Mouse (Mus musculus) liver, embryonic 16.5 days (tissue): ENCODE measurements around the gene Sh2d1b2. TPM values are rescaled to one million over a fixed set of nuclear protein-coding genes. Genes with fewer than 3 reads are reported as not detected.

ENCODE experiments used
- ATAC-seq: fragments of 200-750 bp; cut with Nextera tagmentation; 2 replicates; pipeline ENCODE4 v1.8.0; 2017; ENCODE audit warnings: low read depth, mild to moderate bottlenecking, moderate number of reproducible peaks, moderate library complexity
- H3K27ac ChIP-seq: fragments of 300-500 bp; sonication (generic); 2 replicates; pipeline ENCODE4 v1.5.1; 2014; ENCODE audit warnings: mild to moderate bottlenecking, low read length
- H3K27me3 ChIP-seq: fragments of 300-500 bp; sonication (generic); 2 replicates; pipeline ENCODE4 v1.6.1; 2014; ENCODE audit warnings: low read depth, low read length, mixed read lengths; ENCODE audit not compliant: control insufficient read depth, insufficient read depth
- H3K36me3 ChIP-seq: fragments of 300-500 bp; sonication (generic); 2 replicates; pipeline ENCODE4 v1.6.1; 2014; ENCODE audit warnings: mild to moderate bottlenecking; ENCODE audit not compliant: control insufficient read depth, insufficient read depth
- H3K4me1 ChIP-seq: fragments of 300-500 bp; sonication (generic); 2 replicates; pipeline ENCODE4 v1.6.1; 2014; ENCODE audit warnings: low read depth, low read length, mixed read lengths; ENCODE audit not compliant: control insufficient read depth
- H3K4me2 ChIP-seq: fragments of 300-500 bp; sonication (generic); 2 replicates; pipeline ENCODE4 v1.6.1; 2014; ENCODE audit warnings: low read depth, low read length, mixed read lengths
- H3K4me3 ChIP-seq: fragments of 300-500 bp; sonication (generic); 2 replicates; pipeline ENCODE4 v1.5.1; 2014; ENCODE audit warnings: low read depth, mild to moderate bottlenecking, low read length
- H3K9ac ChIP-seq: fragments of 300-500 bp; sonication (generic); 2 replicates; pipeline ENCODE4 v1.6.1; 2014; ENCODE audit warnings: low read depth, low read length
- H3K9me3 ChIP-seq: fragments of 300-500 bp; sonication (generic); replicated peaks from 2 replicates; pipeline ENCODE4 v1.6.1; 2016; ENCODE audit warnings: low read length; ENCODE audit not compliant: control insufficient read depth
- WGBS: fragments of 180-500 bp; shearing (Covaris S2); extraction: QIAGEN DNeasy Blood & Tissue Kit; methylation state at CpG from one replicate; pipeline ENCODE4 v1.1.7; 2014; ENCODE audit not compliant: insufficient replicate concordance; 5-methylcytosine and 5-hydroxymethylcytosine counted together
- polyA plus RNA-seq: library from polyadenylated mRNA; unstranded; fragments of >200 nt; fragmentation: Nextera tagmentation; extraction: Ambion mirVana; gene quantifications from 2 replicates; pipeline ENCODE4 v1.2.1, GENCODE M21; 2015

The Sh2d1b2 gene
- polyA plus RNA-seq, 1 experiment from 2014 or later: not detected

DNA sequence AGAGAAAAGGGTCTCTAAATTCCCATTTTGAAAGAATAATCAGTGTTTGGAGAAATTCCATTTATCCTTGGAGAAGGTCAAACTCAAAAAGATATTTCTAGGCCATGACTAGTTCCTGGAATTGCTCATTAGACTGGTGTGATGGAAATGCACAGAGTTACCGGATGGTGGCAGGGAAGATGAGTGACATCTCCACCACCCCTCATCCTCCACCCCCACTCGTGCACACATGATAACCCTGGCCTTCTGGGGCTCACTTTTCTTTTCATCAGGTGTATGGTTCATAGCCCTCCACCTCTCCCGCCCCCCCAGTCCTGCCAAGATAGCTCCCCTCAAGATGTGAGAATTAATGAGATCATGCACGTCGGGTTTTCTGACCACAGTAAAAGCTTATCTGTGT is 60.7 kb downstream of the Sh2d1b2 start:
- Histone ChIP-seq H3K4me3 (no peak overlapping the region), H3K36me3 (no peaks in the 10 kb centered on the region), H3K27me3 (no peaks in the 10 kb centered on the region), H3K4me1 (no peaks in the 10 kb centered on the region), H3K9me3 (no peaks in the 10 kb centered on the region), H3K4me2 (no peak overlapping the region), H3K9ac (no peak overlapping the region), H3K27ac (no peak overlapping the region)
- no peak for ATAC-seq
- WGBS: 59% methylated on average over 5 of the region's 5 CpGs

DNA sequence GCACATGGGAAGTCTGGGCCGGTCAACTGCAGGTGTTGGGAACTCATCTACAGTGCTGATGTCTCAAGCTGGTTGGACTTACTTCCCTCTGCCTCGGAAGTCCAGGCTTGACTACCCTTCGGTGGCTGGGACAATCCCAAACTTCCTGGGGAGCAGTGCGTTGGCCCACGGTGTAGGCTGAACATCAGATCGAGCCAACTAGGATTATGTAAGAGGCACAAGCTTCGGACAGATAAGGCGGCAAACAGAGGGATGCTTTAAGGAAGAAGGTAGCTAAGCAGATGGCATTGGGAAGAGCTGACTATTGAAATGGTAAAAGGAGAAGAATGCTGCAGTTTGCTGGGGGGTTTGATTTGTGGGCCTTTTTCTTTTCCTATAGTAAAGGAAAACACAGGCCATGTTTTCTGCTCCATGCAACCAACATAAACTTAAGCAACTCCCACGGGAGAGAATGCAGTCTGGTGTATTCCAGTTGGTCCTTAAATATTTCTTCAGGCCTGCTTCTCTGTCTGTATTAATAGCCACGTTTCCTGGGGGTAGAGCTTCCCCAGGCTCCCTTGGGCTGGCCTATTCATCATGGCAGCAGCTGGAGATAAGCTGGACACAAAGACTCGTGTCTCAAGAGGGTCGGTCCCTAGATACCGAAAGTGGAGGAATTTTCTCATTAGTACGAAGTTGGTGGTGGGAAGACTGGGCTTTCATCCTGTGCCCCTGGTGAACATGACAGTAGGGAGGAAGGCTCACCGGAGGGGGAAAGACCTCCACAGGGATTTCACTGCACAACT is 62.4 kb downstream of the Sh2d1b2 start:
- no peaks in the 10 kb centered on the region for H3K4me1 ChIP-seq
- H3K4me2 ChIP-seq: no peak overlapping the region
- no peaks in the 10 kb centered on the region for H3K36me3 ChIP-seq
- no peak for ATAC-seq
- H3K9me3 ChIP-seq: no peaks in the 10 kb centered on the region
- H3K27ac ChIP-seq: no peak overlapping the region
- no peak overlapping the region for H3K4me3 ChIP-seq
- H3K27me3 ChIP-seq: no peaks in the 10 kb centered on the region
- H3K9ac ChIP-seq: no peak overlapping the region
- WGBS: 68% methylated on average over 15 of the region's 15 CpGs

DNA sequence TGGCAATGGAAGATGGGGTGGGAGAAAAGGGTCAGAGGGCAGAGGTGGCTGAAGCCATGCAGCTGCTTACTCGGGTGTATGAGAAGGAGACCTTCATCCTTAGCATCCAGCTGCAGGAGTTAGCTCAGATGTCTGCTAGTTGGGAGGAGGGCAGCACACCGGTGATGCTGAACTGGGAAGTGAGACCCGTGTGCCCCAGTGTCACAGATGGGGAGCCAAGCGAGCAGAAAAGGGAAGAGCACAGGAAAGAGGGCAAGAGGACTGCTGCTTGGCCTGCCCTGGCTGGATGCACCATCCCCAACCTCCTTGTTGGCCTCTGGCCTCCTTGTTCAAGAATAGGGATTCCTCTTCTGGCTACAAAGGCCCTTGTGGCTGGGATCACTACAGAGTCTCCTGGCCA is 66.9 kb downstream of the Sh2d1b2 start:
- no peaks in the 10 kb centered on the region for H3K4me1 ChIP-seq
- H3K4me3 ChIP-seq: no peak overlapping the region
- WGBS: 46% methylated on average over 4 of the region's 4 CpGs
- ATAC-seq: no peak
- no peak overlapping the region for H3K27ac ChIP-seq
- no peaks in the 10 kb centered on the region for H3K9me3 ChIP-seq
- no peaks in the 10 kb centered on the region for H3K36me3 ChIP-seq
- no peaks in the 10 kb centered on the region for H3K27me3 ChIP-seq
- H3K9ac ChIP-seq: no peak overlapping the region
- no peak overlapping the region for H3K4me2 ChIP-seq

DNA sequence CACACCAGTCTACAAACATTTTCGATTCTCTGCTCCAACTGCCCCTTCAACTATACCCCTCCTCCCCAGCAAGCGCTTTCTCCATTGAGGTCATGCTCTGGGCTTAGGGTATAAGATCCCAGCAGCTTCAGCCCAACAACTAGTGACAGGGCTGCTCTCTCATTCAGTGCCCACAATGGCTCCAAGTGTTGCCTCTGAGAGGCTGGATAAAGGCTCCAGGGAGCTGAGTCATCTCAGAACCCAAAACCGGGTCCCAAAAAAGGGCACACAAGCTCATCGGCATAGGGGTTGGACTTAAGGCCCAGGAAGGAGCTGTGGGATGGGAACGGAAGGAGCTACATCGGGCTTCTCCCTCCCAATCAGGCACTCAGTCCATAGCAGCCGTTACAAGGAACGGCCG is 69.1 kb downstream of the Sh2d1b2 start:
- Histone ChIP-seq H3K36me3 (no peaks in the 10 kb centered on the region; the same call in 1 of the 2 replicates), H3K27ac (no peak overlapping the region), H3K27me3 (no peaks in the 10 kb centered on the region), H3K9me3 (no peaks in the 10 kb centered on the region), H3K4me3 (no peak overlapping the region), H3K9ac (no peak overlapping the region), H3K4me2 (no peak overlapping the region), H3K4me1 (no peaks in the 10 kb centered on the region)
- WGBS: 82% methylated on average over 9 of the region's 9 CpGs
- ATAC-seq: no peak

DNA sequence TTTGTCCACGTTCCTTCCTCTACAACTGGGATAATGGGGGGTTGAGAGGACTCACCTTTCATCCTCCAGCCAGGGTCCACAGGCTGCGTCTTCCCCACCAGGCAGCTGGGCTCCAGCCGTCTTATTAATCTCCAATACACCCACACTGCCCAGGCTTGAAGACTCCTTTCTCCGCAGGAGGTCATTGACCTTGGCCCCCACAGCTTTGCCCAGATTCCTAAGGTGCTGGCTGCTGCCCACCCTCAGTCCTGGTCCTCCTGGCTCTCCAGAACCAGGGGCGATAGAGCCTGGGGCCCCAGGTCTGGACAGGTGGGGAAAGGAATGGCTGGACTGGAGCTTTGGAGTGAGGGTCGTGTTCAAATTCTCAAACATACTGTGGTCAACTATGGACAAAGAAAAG is 69.9 kb downstream of the Sh2d1b2 start:
- WGBS: 59% methylated on average over 6 of the region's 6 CpGs
- Histone ChIP-seq H3K27ac (no peak overlapping the region), H3K36me3 (no peaks in the 10 kb centered on the region; the same call in 1 of the 2 replicates), H3K9me3 (no peaks in the 10 kb centered on the region), H3K4me3 (no peak overlapping the region), H3K27me3 (no peaks in the 10 kb centered on the region), H3K9ac (no peak overlapping the region), H3K4me1 (no peaks in the 10 kb centered on the region), H3K4me2 (no peak overlapping the region)
- no peak for ATAC-seq

DNA sequence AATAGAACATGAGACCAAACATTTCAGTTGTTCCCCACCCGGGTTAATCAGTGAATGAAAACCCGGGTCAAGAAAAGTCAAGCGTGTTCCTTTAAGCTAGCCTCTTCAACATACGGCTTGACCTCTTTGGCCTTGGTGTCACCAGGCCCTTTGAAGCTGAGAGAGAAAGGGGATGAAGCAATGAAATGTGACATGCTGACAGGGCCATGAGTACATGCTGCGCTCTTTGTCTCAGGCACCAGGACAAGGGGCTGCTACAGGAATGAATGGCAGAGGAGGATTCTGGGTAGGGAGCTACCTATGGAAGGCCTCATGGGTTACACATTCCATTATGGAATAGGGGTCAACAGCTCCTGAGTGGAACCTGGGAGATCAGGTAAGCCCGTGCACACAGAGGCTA is 70.6 kb downstream of the Sh2d1b2 start:
- WGBS: 67% methylated on average over 6 of the region's 6 CpGs
- H3K36me3 ChIP-seq: no peaks in the 10 kb centered on the region; the same call in 1 of the 2 replicates
- H3K9me3 ChIP-seq: no peaks in the 10 kb centered on the region
- H3K9ac ChIP-seq: no peak overlapping the region
- no peak overlapping the region for H3K4me2 ChIP-seq
- peak; percentile 30 for ATAC-seq
- H3K27me3 ChIP-seq: no peaks in the 10 kb centered on the region
- no peak overlapping the region for H3K4me3 ChIP-seq
- H3K27ac ChIP-seq: no peak overlapping the region
- no peaks in the 10 kb centered on the region for H3K4me1 ChIP-seq

Other genes with a start within 250 kb of the Sh2d1b2 start
- 1.1 and 1.3 TPM in 2 replicates for gene Ddr2, start 122.0 kb upstream of the Sh2d1b2 start, polyA plus RNA-seq
- 27.3 and 31.7 TPM in 2 replicates for gene Uap1, start 57.8 kb upstream of the Sh2d1b2 start, polyA plus RNA-seq
- 5.5 and 6.0 TPM in 2 replicates for gene Uhmk1, start 17.4 kb upstream of the Sh2d1b2 start, polyA plus RNA-seq
- 0.25 and 0.42 TPM in 2 replicates for gene Sh2d1b1, start 44.6 kb downstream of the Sh2d1b2 start, polyA plus RNA-seq
- 1.8 and 2.4 TPM in 2 replicates for gene Gm7694, start 73.6 kb downstream of the Sh2d1b2 start, polyA plus RNA-seq
- 0.56 and 0.71 TPM in 2 replicates for gene Spata46, start 76.1 kb downstream of the Sh2d1b2 start, polyA plus RNA-seq